Mouse (Mus musculus) cerebellum, postnatal 10 days (tissue): ENCODE data around the gene Yars.

Experiments
- DNase-seq, 2 experiments: peaks; one replicate each; pipeline ENCODE4 v3.0.0; 2021; ENCODE audit warnings: mixed read lengths in 2 of 2

The Yars gene

DNA sequence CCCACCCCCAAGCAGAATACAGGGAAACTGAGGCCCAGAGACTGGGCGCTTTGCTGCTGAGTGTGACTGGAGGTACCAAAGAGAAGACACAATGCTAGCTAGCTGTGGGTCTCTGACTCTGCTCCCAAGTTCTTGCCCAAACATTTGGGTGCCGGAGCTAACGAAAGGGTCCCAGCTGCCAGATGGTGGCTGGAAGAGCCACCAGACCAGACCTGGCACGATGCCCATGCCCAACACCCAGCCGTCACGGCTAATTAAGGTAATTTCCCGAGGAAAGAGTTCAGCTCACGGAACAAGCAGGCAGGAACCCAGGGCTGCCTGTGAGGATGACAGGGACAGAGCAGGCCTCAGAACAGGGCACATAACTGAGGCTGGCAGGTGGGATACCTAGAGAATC is 38.4 kb downstream of the Yars start:
- DNase-seq = peak; percentile 96

DNA sequence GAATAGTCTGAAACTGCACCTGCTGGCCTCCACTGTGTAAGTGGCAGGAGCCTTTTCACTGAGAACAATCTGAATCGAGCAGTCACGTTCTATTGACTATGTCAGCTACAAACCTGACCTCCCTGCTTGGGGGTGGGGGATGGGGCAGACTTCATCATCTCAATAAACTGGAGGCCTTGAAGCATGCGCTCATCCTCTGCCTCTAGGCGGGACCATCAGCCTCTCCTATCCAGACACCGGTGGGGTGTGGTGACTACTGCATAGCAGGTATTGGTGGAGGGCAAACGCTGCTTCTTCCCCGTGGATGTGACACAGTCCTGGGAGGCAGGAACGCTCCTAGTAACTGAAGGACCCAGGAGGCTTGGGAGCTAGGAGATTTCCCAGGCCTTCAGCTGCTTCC is 41.4 kb downstream of the Yars start:
- no peak for DNase-seq

DNA sequence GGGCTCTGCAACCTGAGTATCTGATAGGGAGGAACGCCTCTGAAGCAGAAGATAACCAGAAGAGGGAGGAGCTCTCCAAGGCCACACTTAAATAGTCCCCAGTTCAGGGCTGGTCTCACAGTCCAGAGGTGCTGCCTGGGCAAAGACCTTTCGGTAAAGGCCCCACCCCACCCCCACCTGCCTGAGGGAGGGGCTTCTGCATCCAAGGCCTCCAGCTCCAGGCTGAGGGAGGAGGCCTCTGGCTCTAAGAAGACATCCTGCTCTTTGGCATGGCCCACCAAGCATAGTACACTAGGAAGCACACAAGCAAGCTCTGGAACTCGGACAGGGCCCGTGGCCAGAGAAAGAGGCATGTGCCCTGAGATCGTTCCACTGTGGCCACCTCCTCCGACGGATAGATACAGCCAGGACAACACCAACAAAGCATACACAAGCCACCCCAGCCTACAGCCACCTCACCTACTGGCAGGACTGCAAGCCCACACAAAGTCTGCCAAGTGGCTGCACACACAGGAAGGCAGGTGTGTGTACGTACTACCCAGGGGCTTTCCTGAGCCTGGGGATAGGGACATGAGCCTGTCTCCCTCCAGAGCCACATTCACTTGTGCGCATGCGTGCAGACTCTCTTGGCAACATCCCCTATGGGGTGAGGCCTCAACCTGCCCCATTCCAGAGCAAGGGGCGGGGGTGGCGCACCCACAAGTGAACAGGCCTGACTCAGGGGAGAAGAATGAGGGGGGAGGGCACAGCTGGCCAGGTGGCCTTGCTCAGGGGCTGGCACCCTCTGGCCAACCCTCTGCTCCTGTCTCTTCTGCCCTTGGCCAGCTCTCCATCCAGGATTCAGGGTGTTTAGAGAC is 42.3 kb downstream of the Yars start:
- peak; percentile 48 to 51 for DNase-seq

DNA sequence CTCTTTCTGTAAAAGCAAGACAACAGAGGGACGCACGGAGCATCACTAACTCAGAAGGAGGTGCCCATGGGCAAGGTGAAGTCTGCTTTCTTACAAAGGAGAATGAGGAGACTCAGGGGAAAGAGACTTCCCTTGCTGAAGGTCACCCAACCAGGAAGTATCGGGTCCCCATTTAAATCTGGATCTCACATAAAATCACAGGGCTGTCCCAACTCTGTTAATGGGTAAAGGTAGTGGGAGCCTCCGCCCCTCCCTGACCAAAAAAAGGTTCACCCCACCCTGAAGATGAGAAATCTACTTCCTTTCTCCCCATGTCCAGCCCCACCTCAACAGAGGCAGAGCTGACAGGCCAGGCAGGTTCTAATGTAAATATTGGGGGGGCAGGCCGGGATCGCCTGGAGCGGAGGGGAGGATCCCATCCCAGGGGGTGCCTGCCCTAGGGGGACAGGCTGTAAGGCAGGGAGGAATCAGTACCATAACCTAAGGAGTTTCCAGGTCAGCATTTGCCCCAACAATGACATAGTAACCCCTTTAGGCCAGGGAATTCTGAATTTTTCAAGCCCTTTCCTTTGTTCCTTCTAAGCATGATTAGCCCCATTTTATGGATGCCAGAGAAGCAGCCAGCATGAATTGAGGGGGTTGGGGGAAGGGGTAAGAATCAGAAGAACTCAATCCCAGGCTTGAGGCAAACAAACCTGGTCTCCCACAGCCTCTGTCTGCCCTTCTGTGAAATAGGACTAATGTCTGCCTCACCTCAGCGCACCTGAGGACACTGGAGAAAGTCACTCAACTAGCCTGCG is 43.2 kb downstream of the Yars start:
- no peak for DNase-seq

DNA sequence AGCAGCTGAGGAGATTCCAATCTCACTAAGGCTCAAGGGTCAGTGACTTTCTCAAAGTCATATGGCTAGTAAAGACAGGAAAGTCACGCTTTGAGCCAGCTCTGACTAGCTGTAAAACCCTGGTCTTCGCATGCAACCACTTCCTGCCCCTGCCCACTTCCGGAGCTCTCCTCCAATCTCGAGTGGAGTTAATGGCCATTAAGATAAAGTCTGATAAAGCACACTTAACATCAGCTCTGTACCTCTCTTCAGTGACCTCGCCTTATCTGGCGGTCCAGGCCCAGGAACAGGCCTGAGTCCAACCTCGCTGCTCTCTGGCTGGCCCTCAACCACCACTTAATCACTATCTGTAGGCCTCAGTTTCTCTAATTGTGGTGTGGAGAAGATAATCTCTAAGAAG is 44.9 kb downstream of the Yars start:
- DNase-seq = no peak

DNA sequence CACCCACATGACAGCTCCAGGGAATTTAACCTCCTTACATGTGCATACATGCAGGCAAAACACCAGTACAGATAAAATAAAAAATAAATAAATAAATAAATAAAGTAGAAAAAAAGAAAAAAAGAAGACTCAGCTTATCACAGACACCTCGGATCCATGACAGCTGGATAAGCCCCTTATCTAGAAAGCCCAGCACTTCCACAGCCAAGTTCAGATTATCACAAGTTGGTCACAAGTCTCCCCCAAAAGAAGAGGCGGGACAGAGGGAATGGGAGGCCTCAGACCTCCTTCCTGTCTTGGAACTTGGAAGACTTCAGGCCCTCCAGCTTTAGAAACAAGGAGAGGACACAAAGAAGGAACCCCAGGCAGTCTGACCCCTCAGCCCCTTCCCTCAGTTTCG is 45.6 kb downstream of the Yars start:
- DNase-seq = no peak

DNA sequence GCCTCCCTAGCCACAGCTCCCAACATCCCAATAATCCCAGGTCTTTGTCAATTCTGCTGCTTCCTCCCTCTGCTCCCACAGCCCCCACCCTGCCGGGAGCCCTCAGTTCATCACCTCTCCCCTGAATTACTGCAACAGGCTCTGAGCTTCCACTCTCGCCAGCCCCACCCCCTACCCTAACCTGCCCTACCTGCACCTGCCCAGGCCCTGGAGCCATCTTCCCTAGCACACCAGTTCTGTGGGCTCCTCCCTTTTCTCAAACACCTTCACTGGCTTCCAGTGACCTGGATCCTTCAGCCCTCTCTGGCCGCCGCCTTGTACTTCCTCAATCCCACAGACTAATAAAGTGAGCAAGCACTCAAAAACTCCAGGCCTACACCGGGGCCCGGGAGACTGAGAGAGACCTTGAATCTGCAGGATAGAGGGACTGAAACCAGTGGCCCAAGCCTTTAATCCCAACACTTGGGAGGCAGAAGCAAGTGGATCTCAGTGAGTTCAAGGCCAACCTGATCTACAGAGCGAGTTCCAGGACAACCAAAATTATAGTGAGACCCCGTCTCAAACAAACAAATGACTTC is 46.8 kb downstream of the Yars start:
- DNase-seq = peak in 1 of 2 experiments; percentile 16

DNA sequence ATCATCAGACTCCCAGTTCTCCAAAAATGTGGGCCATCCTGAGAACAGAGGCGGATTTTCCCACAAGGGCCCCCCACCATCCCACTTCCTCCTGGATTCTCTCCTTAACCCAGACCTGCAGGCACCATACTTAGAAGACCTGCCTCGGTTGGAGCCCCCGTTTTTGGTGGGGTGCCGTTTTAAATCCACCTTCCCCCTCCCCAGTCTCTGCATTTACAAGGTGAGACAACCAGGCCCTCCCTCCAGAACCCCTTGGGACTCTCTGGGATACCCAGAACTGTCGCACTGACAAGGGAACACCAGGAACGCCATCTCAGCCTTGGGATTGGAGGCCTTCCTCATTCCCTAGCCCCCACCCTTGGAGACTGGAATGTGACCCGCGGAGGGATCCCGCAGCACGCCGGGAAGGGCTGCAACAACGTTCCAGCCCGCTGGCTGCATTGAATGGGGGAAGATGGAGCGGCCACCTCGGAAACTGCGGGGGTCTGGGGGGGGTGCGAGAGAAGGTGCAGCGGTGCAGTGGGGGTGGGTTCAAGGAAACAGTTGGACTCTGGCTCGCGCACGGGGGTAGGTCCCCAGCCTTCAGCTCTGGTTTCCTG is 48.4 kb downstream of the Yars start:
- DNase-seq = peak; percentile 55 to 58

DNA sequence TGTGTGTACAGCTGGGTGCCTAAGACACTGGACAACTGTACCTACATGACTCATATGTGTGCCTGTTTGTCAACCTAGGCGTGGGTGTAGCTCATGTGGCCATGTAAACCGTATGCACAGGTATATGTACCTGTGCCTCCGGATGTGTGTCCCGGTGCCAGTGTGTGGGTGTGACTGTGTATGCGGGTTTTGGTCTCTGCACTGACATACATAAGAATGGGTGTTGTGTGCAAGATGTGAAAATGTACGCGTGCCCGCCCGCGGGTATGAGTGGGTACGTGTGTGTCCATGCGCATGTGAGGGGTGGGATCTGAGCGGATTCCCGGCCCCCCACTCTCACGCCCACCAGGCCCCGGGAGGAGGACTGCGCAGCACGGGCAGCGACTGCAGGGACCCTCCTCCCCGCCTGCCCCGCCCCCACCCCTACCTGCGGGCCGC is 49.0 kb downstream of the Yars start:
- DNase-seq = no peak

DNA sequence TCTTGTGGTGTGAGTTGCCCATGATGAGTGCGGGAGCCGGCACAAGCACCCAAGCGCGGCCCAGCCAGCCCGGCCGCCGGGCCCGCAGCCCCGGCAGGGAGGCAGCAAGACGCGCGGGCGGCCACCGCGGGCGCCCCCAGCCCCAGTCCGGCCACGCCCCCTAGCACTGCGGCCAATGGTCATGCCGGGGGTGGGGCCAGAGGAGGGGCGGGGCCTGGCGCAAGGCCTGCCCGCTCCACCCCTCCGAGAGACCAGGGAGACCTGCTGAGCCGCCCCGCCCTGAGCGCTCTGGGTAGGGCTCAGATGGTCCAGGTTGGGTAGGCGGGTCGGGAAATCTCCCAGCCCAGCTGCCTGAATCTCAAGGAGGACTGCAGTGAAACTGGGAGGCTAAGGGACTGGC is 49.5 kb downstream of the Yars start:
- DNase-seq = peak; percentile 92 to 93

DNA sequence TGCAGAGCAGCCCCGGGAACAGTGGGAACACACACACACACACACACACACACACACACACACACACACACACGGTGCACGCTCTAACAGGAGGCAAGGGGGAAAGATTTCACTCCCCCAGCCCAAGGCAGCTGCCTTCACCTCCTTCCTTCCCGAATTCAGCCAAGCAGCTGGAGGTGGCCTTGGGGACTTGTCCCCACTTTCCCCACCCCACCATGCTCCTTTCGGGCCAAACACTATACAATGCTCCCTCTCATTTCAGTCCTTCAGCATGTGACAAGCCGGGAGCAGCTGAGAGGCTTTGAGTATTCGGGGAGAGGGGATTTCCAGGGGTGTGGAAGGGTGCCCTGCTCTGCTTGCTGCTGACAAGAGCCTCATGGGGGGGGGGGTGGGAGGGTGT is 52.3 kb downstream of the Yars start:
- DNase-seq = peak in 1 of 2 experiments; percentile 19

DNA sequence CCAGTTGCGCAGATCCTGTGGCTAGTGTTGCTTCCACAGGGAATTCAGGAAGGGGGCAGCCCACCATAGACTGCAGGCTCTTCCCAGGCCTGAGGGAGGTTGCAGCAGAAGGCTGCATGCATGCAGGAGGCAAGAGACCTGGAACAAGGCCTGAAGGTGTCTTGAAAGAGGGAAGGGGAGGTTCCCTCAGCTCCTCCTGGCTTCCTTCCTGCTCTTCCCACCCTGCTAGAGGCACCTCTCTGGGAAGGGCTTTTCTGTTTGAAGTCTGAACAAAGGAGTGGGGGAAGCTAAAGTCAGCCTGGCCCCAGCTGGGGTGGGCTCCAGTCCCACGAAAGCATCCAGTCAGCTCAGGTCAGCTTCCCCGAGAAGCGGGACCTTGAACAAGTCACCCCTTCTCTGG is 52.8 kb downstream of the Yars start:
- DNase-seq = peak in 1 of 2 experiments; percentile 16

DNA sequence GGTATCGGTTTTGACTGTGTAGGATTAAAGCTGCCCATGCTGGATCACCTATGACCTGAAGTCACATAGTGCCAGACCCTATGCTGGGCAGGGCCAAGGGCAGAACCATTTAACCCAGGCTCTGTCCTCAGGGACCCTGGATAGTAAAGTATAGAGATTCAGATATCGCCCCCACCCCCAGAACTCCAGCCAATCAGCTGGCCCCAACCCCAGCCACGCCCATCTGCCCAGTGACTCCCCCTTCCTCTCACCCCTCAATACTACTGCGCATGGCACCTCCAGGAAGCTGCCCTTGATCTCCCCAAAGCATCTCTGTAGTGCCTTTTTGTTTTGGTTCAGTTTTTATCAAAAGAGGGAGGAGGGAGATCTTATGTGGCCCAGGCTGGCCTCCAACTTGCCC is 53.2 kb downstream of the Yars start:
- peak in 1 of 2 experiments; percentile 18 for DNase-seq

DNA sequence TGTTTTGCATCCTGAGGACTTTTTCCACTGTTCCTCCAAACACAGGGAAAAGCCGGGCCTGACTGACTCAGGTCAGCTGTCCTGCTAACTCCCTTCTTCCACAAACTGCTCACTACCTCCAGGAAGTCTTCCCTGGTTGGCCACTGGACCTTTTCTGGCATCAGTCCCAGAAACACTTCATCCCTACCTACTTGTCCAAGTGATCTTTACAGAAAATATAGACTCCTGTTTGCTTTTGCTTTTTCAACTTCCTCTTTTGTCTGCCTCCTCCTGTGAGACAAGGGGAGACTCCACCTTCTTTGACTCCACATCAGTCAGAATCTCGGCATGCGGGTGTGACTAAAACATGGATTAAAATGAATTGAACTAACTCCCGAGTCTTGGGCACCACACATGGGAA is 55.2 kb downstream of the Yars start:
- no peak for DNase-seq

DNA sequence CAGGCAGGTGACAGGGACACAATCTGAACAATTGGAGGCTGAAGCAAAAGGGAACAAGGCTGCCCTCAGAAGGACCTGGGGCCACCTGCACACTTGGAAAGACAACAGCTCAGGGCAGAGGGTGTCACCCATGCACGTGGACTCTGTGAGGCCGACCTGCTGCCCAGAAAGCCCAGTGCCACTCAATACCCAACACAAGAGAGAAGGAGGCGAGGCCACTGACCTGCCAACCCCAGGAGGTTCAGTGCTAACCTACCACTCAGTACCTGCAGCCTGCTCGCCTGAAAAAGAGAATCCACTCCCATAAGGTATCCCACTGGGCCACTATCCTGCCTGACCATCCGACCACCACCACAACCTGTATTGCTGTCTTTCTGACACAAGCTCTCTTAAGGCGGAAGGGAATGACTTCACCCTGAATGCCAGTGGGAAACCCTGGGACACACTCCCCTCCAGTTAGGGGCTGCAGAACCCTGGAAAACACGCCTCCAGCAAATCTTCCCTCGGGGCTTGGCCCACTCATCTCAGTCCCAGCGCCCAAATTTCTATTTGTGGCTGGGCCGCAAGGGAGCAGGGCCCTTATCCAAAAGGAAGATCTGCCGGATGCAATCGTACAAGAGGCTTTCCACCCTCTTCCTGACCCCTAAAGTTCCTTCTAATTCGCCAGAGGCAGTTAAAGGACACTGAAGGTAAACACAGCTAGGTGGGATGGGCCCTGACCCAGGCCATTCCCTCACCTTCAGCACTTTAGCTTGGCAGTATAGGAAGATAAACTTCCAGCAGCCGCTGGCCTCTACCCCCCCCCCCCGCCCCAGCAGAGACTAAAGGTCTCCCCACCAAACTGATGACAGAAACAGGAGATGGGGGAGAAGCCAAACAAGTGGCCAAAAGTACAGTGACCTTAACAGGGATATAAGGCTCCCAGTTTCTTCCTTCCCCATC is 57.1 kb downstream of the Yars start:
- no peak for DNase-seq

DNA sequence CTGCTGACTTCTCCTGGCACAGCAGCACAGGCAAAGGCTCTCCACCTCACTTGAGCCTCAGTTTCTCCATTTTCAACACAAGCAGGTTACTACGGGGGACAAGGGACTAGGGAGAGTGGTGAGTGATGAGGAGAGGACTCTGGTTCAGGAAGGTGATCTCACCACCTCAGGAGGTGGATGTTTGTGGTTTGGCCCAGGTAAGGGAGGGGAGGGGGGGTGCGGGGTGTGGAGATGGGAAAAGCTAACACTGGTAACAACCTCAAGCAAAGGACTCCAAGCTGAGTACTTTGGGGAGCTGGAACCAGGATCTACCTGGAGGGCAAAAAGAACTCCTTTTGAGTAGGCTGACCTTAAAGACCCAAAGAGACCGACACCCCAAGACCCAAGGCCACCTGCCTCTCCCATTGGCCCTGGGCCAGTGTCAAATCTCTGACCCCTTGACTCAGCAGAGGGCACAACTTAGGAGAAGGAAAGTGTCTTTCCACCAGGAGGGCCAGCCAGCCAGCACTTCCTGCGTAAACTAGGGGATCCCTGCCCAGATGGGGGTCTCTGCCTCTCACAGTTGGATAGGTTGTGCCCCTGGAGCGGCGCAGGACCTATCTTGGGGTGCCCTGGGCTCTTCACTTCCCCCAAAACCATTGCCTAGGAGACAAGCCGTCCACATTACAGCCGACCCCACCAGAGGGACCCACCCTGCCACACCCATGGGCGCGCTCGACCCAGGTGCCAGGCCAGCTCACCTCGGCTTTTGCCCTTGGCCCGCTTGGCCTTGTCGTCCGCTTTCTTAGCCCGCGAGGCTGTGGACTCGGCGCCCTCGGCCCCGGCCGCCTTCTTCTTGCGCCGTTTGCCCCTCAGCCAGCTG is 58.1 kb downstream of the Yars start:
- peak in 1 of 2 experiments; percentile 28 for DNase-seq

DNA sequence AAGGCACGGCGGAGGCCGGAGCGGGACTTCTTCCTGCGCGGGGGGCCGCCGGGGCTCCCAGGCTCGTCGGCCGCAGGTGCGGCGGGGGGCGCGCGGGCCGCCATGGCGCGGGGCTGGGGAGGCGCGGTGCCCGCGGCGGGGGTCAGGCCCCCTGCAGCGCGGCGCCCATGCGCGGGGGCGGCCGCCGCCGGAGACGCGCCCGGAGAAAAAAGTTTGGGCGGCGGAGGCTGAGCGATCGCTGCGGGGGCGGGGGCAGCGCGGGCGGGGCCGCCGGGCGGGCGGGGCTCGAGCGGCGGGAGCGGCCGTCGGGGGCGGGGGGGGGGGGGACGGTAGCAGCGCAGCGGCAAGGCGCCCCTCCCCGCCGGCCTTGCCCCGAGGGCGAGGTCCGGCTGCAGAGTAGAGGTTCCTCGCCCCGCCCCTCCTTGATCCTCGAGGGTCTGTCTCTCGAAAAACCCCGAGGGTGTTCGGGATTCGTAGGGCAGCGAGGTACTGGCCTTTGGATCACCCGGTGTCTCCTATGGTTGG is 58.7 kb downstream of the Yars start:
- peak in 1 of 2 experiments; percentile 23 for DNase-seq

DNA sequence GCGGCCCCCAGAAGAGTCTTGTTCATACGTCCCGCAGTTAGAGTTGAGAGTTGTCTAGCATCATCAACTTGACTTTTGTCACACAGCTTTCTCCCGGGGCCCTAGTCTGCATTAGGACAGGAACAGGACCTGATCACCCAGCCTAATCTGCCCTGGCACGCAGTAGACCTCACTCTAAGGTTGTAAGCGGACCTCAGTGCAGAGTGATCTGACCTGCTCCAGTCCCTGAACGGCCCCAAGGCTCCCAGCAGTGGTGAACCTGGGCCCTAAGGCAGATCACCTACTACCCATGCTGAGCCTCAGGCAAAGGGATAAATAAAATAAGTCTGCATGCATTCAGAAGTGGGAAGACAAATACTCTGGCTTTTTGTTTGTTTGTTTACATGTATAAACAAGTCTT is 59.7 kb downstream of the Yars start:
- DNase-seq = no peak

DNA sequence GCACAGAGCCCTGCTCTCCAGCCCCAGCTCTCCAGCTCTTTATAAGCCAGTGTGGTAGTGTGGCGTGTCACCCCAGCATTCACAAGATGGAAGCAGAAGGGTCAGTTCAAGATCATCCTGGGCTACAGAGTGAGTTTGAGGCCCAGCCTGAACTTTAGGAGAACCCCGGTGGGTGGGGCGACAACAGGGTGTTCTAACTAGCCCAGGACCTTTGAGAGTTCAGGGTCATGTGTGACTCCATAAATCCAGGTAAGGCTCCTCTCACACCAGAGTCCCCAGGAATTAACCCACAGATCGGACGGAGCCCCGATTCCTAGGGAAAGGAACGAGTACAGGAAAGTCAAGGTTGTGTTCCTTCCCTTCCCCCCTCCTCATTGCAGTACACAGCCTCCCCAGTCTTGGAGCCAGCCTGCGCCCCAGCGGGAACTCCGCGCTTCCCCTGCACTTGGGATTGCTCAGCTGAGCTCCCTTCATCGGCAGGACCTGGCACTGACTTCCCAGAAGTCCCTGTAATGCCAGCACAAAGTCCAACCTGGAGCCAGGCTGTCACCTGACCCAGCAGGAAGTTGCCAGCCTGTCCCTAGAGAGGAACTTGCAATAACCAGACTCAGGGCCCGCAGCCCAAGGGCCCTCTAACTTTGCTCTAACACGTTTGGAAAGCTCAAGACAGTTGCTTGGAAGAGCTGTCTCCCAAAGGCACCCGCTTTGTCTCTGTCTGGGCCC is 61.4 kb downstream of the Yars start:
- peak in 1 of 2 experiments; percentile 57 for DNase-seq
